Mouse (Mus musculus) heart, embryonic 14.5 days (tissue): ENCODE results near the gene Foxk2. TPM values are rescaled to one million over a fixed set of nuclear protein-coding genes. Genes with fewer than 3 reads are reported as not detected.
A peak's percentile ranks its signal among the peaks of the same experiment; 100 is the strongest.
"Not testable (repeated sequence)": the region's sequence is repeated elsewhere in the genome, so short reads cannot be mapped to it uniquely, and the experiment has no call there.

Experiments used
- ATAC-seq: fragments of 200-750 bp; cut with Nextera tagmentation; 2 replicates; pipeline ENCODE4 v1.8.0; 2017; ENCODE audit warnings: low read depth, moderate TSS enrichment; ENCODE audit not compliant: insufficient number of reproducible peaks, insufficient read depth, low FRiP score
- H3K27ac ChIP-seq, 2 experiments: fragments of 200-500 bp in 1 of 2; fragments of 300-500 bp in 1 of 2; sonication (generic) in 1 of 2; replicated peaks in 1 of 2; 2 replicates each; pipeline ENCODE4 v1.5.1; 2012 to 2014; ENCODE audit warnings: low read depth in 2 of 2, low read length in 2 of 2, control low read depth in 1 of 2, mild to moderate bottlenecking in 1 of 2, mixed read lengths in 1 of 2; ENCODE audit not compliant: control insufficient read depth in 1 of 2, insufficient read depth in 1 of 2
- H3K27me3 ChIP-seq: fragments of 300-500 bp; sonication (generic); 2 replicates; pipeline ENCODE4 v1.6.1; 2014; ENCODE audit warnings: mild to moderate bottlenecking, low read length, control low read depth; ENCODE audit not compliant: control insufficient read depth, insufficient read depth
- H3K36me3 ChIP-seq: fragments of 300-500 bp; sonication (generic); 2 replicates; pipeline ENCODE4 v1.6.1; 2014; ENCODE audit warnings: mild to moderate bottlenecking, control low read depth, low read length, mixed read lengths; ENCODE audit not compliant: control insufficient read depth, insufficient read depth
- H3K4me1 ChIP-seq, 2 experiments: fragments of 200-500 bp in 1 of 2; fragments of 300-500 bp in 1 of 2; sonication (generic) in 1 of 2; 2 replicates each; pipeline ENCODE4 v1.6.1; 2012 to 2014; ENCODE audit warnings: low read length in 2 of 2, control low read depth in 1 of 2, mixed read lengths in 1 of 2; ENCODE audit not compliant: control insufficient read depth in 2 of 2, insufficient read depth in 2 of 2
- H3K4me2 ChIP-seq: fragments of 300-500 bp; sonication (generic); 2 replicates; pipeline ENCODE4 v1.6.1; 2014; ENCODE audit warnings: mild to moderate bottlenecking, low read length
- H3K4me3 ChIP-seq, 2 experiments: fragments of 200-500 bp in 1 of 2; fragments of 300-500 bp in 1 of 2; sonication (generic) in 1 of 2; 2 replicates each; pipeline ENCODE4 v1.5.1; 2012 to 2014; ENCODE audit warnings: low read length in 2 of 2, mild to moderate bottlenecking in 2 of 2, control low read depth in 1 of 2, low read depth in 1 of 2, moderate library complexity in 1 of 2; ENCODE audit not compliant: control insufficient read depth in 1 of 2, insufficient read depth in 1 of 2
- H3K9ac ChIP-seq: fragments of 300-500 bp; sonication (generic); 2 replicates; pipeline ENCODE4 v1.6.1; 2014; ENCODE audit warnings: mild to moderate bottlenecking, low read length
- H3K9me3 ChIP-seq: fragments of 300-500 bp; sonication (generic); 2 replicates; pipeline ENCODE4 v1.6.1; 2016; ENCODE audit warnings: low read length, control low read depth; ENCODE audit not compliant: control insufficient read depth
- WGBS: fragments of 180-500 bp; shearing (Covaris S2); extraction: QIAGEN DNeasy Blood & Tissue Kit; methylation state at CpG from one replicate; pipeline ENCODE4 v1.1.7; 2014; 5-methylcytosine and 5-hydroxymethylcytosine counted together
- polyA plus RNA-seq: library from polyadenylated mRNA; unstranded; fragments of >200 nt; fragmentation: Nextera tagmentation; extraction: Ambion mirVana; gene quantifications from 2 replicates; pipeline ENCODE4 v1.2.1, GENCODE M21; 2014

Gene Foxk2
- polyA plus RNA-seq, 1 experiment from 2014 or later, result 9.2 TPM

DNA sequence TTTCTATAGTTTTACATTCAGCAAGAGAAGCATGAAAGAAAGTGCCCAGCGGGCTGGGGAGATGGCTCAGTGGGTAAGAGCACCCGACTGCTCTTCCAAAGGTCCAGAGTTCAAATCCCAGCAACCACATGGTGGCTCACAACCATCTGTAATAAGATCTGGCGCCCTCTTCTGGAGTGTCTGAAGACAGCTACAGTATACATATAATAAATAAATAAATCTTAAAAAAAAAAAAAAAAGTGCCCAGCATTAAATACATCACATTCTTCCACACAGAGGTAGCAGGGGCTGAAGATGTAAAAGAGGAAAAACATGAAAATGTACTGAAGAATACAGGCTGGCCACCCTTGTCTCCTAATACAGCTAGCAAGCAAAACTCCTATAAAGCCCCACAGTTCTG, 88.9 kb downstream of the Foxk2 start:
- peaks cover 0 to 10% of the 10 kb centered on the region in 2 experiments; a peak in 2 of 4 replicates for H3K4me1 ChIP-seq
- H3K27me3 ChIP-seq, H3K4me3 ChIP-seq, H3K27ac ChIP-seq, H3K9ac ChIP-seq, ATAC-seq, H3K4me2 ChIP-seq, H3K9me3 ChIP-seq: not testable (repeated sequence)
- peaks cover 27% of the 10 kb centered on the region for H3K36me3 ChIP-seq
- 87% methylated on average over 3 of the region's 3 CpGs for WGBS

- Histone ChIP-seq H3K9ac (peak overlapping the region; percentile 93), H3K4me3 (peak overlapping the region; percentile 61 to 77), H3K9me3 (no peaks in the 10 kb centered on the region), H3K27me3 (no peaks in the 10 kb centered on the region), H3K4me1 (peaks cover 4 to 17% of the 10 kb centered on the region in 2 experiments), H3K36me3 (peaks cover 6% of the 10 kb centered on the region; the same call in 1 of the 2 replicates), H3K4me2 (peak overlapping the region; percentile 81), H3K27ac (peak overlapping the region; percentile 64 to 76; a peak in 3 of 4 replicates)
- WGBS, result 3% methylated on average over 38 of the region's 41 CpGs
- ATAC-seq, result no peak
These were observed 93.7 kb downstream of the Foxk2 start for GRCm38 (mm10) chr11:121353326-121354090.

DNA sequence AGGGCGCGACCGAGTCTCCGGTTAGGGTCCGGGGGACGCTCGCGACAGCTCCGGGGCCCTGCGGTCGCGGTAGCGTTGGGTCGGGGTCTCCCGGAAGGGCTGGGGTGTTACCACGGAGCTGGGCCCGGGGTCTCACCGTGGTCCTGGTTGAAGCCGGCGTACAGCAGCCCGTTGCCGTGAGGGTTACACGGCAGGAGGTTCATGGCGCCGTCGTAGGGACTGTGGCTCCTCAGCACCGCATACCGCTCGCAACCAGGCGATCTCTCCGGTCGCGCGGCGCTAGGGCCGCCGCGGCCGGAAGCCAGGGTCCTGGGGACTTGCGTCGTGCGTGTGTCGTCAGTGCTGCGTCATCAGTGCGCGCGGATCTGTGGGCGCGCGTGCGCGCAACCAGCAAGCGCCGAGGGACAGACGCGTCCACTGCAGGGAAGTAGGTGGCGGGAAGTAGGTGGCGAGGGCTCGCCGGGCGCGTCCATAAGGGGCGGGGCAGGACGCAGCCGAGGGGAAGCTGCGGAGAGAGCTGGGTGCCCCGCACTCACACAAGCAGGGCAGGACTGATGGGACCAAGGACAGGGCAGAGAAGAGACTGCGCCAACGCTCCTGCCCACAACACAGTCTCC, 94.4 kb downstream of the Foxk2 start, which contains the start of gene Wdr45b:
Wdr45b (minus strand) TSS at position 355 of the 617 bp plus-strand sequence.
- H3K4me1 ChIP-seq, result peaks cover 4 to 17% of the 10 kb centered on the region in 2 experiments
- no peaks in the 10 kb centered on the region for H3K9me3 ChIP-seq
- under 1% methylated on average over 69 of the region's 69 CpGs for WGBS
- peaks cover 6% of the 10 kb centered on the region; the same call in 1 of the 2 replicates for H3K36me3 ChIP-seq
- peak within 1 kb of the TSS; percentile 76 to 86 for H3K27ac ChIP-seq
- peak within 1 kb of the TSS; percentile 81 for H3K4me2 ChIP-seq
- ATAC-seq, result peak; percentile 97
- peak within 1 kb of the TSS; percentile 93 for H3K9ac ChIP-seq
- no peaks in the 10 kb centered on the region for H3K27me3 ChIP-seq
- H3K4me3 ChIP-seq, result peak within 1 kb of the TSS; percentile 61 to 77

Other genes starting within 250 kb of the Foxk2 start
- not detected in 2 replicates for gene Cd7, start 220.6 kb upstream of the Foxk2 start, polyA plus RNA-seq
- not detected in 2 replicates for gene Sectm1b, start 196.4 kb upstream of the Foxk2 start, polyA plus RNA-seq
- gene Sectm1a, start 178.8 kb upstream of the Foxk2 start, polyA plus RNA-seq, result not detected in 2 replicates
- not detected in 2 replicates for gene Tex19.2, start 141.3 kb upstream of the Foxk2 start, polyA plus RNA-seq
- not detected in 2 replicates for gene Tex19.1, start 113.8 kb upstream of the Foxk2 start, polyA plus RNA-seq
- 0.15 TPM in 1 of 2 replicates, not detected in the other for gene Uts2r, start 99.7 kb upstream of the Foxk2 start, polyA plus RNA-seq
- gene Hexdc, start 55.6 kb upstream of the Foxk2 start, polyA plus RNA-seq, result 6.7 and 8.8 TPM in 2 replicates
- 33.3 and 34.1 TPM in 2 replicates for gene Ogfod3, start 55.3 kb upstream of the Foxk2 start, polyA plus RNA-seq
- gene Cybc1, start 30.7 kb upstream of the Foxk2 start, polyA plus RNA-seq, result 22.7 and 23.1 TPM in 2 replicates
- gene Narf, start 22.7 kb upstream of the Foxk2 start, polyA plus RNA-seq, result 57.8 and 58.0 TPM in 2 replicates
- 79.9 and 82.5 TPM in 2 replicates for gene Wdr45b, start 94.5 kb downstream of the Foxk2 start, polyA plus RNA-seq
- gene Rab40b, start 128.3 kb downstream of the Foxk2 start, polyA plus RNA-seq, result 6.7 and 7.6 TPM in 2 replicates
- gene Fn3krp, start 161.4 kb downstream of the Foxk2 start, polyA plus RNA-seq, result 4.4 and 5.0 TPM in 2 replicates
- 13.6 and 14.8 TPM in 2 replicates for gene Fn3k, start 174.9 kb downstream of the Foxk2 start, polyA plus RNA-seq
- gene Tbcd, start 192.0 kb downstream of the Foxk2 start, polyA plus RNA-seq, result 16.6 TPM in 2 replicates